Mouse (Mus musculus) induced T-regulatory cell, adult 2 months (primary cell): Measurements from ENCODE around the gene Slc35f2.

ENCODE experiments used
- DNase-seq: peaks from one replicate; pipeline ENCODE4 v3.0.0-alpha.2; 2012; ENCODE audit warnings: low read depth

The Slc35f2 gene

DNA sequence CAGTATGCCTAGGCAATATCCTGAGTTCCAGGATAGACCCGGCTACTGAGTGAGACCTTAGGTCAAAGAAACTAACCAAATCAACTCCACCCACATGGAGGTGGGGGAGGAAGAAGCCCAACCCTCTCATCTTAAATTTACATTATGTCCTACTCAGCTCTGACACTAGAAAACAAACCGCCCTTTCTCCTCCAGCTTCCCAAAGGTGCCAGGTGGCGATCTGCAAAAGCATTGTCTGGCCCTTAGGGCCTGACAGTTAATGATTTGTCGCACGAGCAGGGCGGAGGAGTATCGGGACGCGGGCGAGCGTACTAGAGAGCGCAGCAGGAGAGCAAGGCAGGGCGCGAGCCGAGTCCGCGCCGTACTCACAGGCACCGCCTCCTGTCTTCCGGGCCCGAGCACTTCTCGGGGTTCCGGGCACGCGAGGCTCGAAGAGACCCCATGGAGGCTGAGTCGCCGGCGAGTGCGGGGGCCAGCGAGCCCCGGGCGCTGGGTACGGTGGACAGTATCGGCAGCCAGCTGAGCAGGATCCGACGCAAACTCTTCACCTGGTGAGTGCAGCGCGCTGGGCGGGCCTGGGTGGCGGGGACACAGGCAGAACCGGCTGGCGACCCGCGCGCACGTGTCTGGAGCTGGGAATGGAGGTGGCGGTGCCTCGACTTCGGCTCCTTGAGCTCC is at the start of gene Slc35f2:
Gene Slc35f2, plus strand, starts transcription at position 195 of the 678 bp plus-strand sequence.
- DNase-seq = peak; percentile 76

DNA sequence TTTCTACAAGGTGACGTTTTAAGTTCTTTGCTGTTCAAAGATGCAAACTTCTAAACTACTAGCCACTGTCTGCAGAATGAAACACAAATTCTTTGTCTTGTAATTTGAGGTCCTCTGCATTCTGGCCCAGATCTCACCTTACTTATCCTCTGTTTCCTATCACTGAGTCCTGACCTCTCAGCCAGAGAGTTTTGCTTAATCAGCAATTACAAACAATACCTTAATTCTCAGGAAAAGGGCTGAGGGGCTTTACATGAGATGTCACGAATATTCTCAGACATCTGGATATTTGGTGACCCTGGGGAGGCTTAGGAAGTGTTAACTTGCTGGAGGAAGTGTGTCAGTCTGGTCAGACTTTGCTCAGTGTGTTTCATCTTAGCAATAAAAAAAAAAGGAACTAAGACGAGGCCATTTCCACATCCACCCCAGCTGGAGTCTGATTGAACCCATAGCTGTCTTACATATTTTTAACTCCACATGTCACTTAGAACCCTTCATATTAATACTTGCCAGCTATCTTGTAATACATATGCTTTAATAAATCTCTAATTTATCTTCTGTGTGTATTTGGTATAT is 30.4 kb upstream of the Slc35f2 start:
- no peak for DNase-seq

DNA sequence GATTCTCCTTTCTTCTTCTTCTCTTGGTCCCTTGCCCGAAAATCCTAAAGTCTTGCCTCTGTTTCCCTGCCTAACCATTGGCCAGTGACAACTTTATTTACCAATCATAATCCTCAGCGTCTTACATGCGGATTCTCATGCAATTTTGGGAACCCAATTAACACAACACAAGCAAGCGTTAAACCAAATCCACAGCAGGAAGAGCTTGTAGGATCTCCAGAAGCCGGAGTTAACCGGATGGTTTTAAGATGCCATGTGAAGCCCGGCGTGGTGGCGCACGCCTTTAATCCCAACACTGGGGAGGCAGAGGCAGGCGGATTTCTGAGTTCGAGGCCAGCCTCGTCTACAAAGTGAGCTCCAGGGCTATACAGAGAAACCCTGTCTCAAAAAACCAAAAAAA is 20.9 kb upstream of the Slc35f2 start:
- DNase-seq = no peak

DNA sequence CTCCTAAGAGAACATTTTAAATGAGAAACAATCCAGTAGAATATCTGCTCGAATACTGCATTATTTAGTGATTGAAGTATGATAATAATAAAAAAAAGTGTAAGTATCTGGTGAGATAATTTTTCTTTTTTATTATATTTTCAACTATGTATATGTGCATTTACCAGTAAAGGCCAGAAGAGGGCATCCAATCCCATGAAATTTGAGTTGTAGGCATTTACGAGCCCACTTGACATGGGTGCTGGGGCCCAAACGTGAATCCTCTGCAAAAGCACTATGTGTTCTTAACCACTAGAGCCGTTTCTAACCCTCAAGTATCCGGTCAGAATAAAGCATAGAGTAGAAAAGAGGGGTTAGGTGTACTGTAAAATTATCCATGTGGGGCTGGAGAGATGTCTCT is 20.4 kb upstream of the Slc35f2 start:
- DNase-seq = peak; percentile 63

DNA sequence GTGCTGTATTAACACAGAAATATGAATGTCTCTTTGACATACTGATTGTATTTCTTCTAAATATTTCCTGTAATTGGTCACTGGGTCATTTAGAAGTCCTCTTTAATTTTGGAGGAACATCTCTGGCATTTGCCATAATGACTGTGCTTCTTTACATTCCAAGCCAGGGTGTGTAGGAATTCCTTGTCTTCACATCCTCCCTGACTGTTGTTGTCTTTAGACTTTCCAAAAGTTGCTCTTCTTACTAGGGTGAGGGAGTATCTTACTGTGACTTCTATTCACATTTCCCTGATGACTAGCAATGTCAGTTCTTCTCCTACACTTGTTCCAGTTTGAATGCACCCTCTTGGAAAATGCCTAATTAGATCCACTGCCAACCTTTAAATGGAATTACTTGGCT is 16.5 kb upstream of the Slc35f2 start:
- DNase-seq = no peak

DNA sequence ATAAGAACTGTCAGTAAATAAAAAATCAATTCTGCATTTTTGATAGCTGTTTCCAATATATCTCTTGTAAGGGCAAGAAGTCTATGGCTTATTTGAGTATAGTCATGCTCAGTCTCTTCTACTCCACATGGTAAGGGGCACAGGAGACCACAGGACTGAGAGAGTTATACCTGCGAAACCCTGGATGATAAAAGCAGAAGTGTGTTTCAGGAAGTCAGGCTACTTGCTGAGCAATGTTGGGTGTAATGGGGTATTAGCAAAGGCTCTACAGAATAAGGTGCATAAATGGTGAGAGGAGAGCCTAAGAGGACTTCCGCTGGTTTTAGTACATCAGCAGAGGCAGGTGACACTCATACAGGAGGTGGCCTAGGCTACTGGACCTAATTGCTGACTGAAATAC is 13.2 kb upstream of the Slc35f2 start:
- DNase-seq = no peak

DNA sequence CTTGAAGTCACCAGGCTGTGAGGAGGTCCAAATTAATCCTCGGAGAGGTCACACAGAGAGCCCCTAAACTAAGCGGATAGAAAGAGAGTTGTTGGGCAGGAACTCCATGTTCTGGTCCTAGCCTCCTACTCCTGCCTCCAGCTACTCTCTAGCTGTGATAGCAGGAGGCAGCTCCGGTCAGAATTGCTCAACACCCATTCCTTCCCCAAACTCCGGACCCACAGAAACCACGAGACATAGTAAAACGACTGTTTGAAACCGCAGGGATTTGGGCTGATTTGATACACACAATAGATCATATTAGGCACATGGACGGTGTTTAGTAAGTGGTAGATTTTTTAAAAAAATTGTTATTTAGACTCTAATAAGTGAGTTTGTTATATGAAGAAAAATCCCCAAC is 6.6 kb upstream of the Slc35f2 start:
- DNase-seq = no peak

DNA sequence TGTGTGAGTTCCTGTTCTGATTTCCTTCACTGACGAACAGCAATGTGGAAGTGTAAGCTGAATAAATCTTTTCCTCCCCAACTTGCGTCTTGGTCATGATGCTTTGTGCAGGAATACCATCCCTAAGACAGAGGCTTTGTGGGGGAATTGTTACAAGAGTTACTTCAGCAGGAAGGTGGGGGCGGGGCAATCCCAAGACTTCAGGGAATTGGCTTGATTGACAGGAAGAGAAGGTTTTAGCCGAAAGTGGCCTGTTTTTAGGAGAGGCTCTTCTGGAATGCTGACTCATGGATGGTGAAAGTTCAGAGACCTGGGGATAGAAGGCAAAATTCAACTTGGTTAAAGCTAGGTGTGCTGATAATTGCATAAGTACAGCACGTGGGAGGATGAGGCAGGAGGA is 2.9 kb upstream of the Slc35f2 start:
- no peak for DNase-seq

DNA sequence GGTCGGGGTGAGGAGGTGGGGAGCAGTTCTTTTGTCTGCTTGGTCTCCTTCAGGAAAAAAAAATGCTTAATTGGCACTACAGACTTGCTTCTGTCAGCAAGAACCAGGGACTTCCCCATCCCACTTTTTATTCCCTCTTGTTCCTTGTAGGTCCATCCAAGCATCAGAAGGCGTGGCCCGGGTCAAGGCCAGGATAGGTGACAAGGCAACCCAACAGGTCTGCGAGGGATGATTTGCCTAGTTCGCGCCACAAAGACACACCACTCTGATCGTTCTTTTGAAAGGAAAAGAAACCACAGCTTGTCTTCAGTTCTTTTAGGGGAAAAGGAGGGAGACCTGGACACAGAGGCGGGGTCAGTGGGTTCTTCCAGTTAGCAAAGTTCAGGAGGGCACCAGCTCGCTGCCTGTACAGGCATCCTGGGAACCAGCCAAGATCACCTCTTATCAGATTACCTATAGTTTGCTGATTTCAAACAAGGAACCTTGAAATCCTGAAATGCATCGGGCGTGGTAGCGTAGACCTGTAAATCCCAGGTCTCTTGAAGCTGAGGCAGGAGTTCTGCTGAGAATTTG is 481 bp upstream of the Slc35f2 start:
- DNase-seq = no peak

DNA sequence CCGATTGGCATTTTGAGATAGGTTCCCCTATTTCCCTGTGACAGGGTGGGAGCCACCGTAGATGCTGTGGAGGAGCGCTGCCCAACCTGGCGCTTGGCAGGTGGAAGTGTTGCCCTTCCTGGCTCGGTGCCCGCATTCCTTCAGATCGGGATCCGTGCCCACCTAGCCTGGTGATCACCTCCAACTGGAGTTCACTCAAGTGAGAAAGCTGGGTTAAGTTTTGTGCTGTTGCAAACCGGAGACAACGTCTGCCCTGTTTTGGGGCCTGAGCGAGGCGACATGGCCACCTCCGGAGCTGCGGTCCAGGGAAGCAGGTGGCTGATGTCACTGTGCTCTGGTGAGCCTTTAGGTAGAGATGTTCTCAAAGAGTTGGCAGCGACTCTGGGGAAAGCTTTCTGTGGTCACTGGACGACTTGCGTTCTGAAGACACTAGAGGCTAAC is 803 bp downstream of the Slc35f2 start:
- DNase-seq = peak; percentile 38

DNA sequence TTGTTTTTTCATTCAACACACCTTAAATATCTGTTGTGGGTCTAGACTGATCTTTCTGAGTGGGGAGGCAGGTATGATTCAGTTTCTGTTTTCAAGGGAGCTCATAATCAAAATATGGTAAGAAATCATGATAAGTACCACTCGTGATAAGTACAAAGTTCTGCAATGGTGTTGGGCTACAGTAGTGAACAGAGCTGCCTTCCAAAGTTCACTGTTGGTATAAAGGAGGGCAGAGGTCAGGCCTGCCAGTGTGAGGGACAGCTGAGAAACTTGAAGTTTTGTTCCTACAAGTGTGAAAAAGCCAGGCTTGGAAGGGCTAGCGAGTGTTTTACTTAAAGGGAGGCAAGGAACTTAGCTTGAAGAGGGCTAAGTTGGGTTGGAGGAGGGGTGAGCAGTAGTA is 4.2 kb downstream of the Slc35f2 start:
- no peak for DNase-seq

DNA sequence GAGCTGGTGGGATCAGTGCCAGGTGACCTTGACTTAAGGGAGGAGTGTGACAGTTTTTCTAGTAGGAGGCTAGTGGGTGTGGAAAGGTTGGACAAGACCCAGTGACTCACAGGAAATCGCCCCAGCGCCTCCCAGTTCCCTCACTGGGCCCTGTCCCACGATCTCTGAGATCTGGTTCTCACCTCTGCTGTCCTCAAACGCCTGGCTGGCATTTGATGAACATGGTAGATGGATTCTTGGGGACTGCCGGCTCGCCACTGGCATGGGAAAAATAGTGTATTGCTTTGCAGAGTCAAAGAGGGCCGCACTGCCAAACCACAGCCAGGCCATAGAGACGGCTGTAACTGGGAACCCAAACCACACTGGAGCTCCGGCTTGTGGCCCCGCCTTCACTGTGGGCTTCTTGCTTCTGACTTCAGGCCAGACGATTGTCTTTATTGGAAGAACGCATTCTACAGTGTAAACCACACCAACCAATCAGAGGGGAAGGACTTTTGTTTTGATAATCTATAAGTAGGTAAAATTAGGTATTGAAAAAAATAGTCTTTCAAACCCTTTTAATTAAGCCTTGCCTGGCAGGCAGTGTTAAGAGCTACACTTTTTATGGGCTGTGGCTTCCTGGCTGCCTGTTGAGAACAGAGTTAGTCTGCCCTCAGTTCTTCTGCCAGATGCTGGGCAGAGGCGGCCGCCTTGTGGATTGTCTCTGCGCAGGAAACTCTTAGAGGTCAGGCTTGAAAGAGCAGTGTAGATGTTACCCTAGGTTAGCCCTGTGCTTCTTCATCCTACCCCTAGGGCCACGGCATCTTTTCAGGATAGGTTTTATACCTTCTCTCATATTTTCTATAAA is 15.4 kb downstream of the Slc35f2 start:
- peak; percentile 59 for DNase-seq

DNA sequence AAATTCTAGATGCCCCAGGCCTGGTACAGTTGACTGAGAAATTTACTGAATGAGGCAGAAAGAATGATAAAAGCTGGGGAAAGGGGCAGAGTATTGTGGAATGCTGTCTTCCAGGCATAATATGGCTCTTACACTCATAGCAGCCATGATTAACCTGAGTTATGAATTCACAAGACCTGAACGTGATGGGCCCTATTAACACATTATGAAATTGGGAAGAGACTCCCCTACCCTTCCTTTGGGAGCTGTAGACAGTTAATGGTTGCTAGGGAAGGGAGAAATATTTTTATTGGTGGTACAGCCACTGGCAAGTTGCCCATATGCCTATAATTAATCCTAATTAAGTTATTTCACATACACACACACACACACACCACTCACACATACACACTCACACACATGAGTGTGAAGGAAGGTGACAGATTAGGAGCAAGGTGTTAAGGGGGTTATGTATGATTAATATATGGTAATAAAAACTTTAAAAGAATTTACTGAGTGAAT is 22.5 kb downstream of the Slc35f2 start:
- no peak for DNase-seq

DNA sequence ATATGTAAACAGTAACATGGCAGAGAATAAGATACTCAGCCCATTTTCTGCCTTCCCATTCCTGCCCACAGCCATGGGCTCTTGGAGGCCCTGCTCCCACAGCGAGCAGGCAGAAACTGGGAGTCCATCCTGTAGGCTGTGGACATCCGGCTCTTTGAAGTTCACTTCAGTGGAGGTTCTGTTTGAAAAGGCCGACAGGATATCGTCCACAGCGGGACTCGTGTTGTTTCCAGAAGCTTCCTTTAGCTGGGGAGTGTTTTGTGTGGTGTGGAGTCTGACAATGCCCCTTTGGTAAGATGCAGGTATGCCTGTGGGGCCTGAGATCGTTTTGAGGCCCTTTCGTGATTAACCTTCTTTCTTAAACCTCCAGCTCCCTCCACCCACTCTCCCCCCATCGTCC is 23.2 kb downstream of the Slc35f2 start:
- DNase-seq = no peak

DNA sequence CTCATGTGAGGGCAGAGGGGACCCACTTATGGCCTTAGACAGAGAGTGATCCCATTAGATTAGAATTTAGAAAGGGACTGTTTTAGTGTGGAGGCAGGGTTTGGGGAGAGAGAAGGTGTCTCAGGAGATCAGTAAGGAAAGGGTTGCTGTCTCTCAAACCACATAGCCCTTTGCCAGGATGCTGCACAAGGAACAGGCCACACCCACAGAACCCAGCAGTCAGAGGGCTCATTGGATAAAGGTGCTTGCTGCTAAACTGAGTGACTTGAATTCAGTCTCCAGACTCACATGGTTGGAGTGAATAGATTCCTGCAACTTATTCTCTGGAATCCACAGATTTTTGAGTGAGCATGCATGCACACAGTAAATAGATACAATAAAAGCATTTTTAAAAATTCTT is 24.0 kb downstream of the Slc35f2 start:
- DNase-seq = no peak

DNA sequence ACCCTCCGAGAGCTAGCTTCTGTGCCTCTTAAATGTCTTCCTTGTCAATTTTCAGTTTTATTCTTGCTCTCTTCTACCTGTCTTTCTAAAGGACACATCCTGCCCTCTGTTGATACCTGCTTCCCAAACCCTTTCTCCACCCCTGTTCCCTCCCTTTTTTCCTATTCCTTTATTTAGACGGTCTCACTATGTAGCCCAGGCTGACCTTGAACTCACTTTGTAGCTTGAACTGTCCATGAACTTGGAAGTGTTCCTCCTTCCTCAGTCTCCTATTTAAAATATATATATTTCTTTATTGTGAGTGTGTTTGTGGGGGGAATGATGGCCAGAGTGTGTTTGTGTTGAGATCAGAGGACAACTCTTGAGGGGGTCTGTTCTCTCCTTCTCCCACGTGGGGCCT is 25.0 kb downstream of the Slc35f2 start:
- no peak for DNase-seq

DNA sequence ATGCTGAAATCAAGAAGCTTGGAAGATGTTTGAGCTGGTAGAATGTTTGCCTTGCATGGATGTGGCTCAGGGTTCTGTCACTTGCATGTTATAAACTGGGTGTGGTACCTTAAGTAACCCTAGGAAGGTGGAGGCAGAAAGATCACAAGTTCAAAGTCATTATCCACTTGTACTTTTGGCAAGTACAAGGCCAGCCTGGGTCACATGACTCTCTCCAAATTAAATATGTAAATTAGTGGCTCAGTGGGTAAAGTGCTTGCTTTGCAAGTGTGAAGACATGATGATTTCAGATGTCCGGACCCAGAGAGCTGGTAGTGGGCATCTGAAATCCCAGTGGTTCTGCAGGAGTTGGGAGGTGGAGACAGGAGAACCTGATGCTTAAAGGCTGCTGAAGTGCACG is 25.8 kb downstream of the Slc35f2 start:
- no peak for DNase-seq

DNA sequence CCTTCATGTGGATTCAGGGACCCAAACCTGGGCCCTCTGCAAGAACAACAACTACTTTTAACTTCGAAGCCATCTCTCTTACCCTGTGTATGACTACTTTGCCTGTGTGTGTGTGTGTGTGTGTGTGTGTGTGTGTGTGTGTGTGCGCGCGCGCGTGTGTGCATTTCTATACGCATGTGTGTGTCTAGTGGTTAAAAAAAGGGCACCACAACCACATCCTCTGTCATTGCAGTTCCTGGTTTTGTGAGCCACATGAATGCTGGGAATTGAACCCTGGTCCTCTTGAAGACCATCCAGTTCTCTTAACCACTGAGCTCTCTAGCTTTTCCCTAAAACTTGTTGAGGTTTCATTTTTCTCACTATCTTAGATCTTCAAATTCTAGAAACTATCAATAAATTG is 31.6 kb downstream of the Slc35f2 start:
- DNase-seq = peak; percentile 44

DNA sequence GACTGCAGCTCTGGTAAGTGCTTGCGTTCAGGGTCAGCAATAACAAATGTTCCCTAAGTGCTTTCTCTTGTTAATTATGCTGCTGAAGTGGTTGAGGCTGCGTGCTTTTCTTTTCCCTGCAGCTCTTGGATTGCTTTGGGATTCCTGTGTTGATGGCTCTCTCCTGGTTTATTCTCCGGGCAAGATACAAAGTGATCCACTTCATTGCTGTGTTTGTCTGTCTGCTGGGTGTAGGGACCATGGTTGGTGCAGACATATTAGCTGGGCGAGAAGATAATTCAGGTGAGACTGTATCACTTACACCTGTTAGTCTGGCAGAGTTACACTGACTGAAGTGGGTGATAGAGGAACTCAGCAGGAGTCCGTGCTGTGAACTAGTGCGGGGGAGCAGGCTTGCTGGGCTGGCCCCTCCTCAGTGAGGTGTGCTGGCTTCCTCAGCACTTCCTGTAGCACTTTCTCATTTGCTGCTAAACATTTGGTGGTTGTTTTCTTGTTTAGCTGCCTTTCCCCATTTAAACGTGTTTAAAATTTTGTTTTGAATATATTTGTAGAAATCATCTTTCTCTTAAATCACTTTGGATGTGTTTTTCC is 35.3 kb downstream of the Slc35f2 start:
- DNase-seq = peak; percentile 57

DNA sequence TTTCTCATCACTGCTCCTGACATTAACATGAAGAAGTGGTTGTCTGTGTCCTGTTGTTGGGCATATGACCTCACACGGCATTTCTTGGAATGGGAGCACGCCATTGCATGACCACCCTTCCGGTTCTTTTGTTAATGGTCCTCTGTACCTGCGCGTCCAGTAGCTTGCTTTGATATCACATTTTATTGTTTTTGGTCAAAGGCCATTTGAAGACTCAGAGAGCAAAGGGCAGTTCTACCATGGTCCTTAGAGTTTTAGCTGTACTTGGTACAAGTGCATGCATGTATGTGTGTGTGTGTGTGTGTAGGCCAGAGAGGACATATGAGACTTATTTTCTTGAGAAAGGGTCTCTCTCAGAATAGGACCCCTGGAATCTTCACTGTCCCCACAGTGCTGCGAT is 42.1 kb downstream of the Slc35f2 start:
- DNase-seq = no peak

DNA sequence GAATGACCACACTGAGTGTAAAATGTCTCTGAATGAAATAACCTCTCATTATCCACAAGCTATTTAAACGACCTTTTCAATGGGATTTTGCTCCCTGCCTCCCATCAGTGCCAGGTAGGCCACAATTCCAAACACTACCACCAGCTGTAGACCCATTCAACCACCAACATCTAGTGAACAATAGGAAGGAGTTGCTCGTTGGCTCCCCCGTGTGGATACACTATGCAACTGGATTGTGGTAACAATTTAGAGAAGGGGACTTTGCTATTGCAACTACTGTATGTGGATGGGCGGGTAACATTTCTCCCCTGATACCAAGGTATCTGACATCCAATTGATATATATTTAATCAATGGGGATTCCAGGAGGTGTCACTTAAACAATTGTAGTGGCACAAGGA is 47.4 kb downstream of the Slc35f2 start:
- DNase-seq = peak; percentile 78

DNA sequence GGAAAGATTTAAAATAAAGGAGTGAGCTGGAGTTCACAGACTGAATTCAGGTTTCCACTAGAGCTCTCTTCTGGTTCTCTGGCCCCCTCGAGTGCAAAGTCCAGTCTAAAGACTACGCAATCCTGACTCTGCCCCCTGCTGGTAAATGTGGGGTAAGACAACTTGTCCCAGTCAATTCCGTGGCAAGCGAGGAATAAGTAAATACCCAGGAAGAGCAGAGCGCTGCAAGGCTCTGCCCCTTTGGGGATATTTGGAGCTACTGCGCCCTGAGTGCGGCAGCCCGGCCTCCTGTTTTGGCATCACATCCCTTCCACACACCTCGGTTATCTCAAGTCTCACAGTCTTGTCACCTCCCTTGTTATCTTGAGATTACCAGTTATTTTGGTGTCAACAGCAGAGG is 54.0 kb downstream of the Slc35f2 start:
- peak; percentile 65 for DNase-seq
